Mouse (Mus musculus): ENCODE data around the gene Atf7.

- TF ChIP-seq CTCF (IDR thresholded peaks at IDR 0.05; ENCODE audit: extremely low read depth, insufficient read depth, insufficient read length, insufficient replicate concordance) (no peak), POLR2A (IDR thresholded peaks at IDR 0.05; ENCODE audit: low read depth, low read length) (no peak)
Measured at GRCm38 (mm10) chr15:102510110-102510509, 115.2 kb downstream of the Atf7 start.
